Mouse (Mus musculus) kidney, adult 18-20 months (tissue): ENCODE data around the gene Ldlr.

ENCODE experiments used
- DNase-seq: peaks from one replicate; pipeline ENCODE4 v3.0.0; 2021

Ldlr gene

DNA sequence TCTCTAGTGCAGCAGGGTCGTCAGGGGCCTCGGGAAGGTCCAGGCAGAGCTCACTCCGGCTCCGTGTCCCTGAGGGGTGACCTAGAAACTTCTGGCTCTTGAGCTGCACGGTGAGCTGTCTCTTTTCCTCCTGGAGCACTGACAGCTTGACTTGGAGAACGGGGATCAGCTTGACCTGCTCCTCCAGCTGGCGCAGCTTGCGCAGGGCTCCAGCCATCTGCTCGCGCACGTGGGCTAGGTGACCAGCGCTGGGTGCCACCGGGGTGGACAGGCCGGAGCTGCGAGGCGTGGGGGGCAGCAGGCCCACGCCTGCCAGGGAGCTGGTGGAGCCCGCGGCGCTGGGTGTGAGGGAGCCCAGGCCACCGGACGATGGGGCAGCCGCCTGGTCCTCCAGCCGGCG, 71.6 kb downstream of the Ldlr start:
- DNase-seq, result no peak

DNA sequence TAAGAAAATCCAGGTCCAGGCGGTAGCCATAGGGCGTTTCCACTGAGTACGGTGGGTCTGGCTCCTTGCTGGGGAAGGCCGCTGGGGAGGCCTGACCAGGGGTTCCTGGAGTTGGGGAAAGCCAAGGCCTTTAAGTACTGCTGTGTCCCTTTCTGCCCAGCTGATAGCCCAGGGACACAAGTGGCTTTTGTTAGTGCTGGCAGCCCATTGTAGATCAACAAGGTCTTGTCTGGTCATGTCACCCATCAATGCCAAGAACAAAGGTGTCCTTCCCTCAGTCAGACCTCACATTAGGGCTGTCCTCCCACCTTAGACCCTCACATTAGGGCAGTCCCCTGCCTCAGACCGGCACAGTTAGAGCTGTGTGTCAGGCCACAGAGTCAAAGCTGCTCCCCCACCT, 72.3 kb downstream of the Ldlr start:
- DNase-seq, result no peak

DNA sequence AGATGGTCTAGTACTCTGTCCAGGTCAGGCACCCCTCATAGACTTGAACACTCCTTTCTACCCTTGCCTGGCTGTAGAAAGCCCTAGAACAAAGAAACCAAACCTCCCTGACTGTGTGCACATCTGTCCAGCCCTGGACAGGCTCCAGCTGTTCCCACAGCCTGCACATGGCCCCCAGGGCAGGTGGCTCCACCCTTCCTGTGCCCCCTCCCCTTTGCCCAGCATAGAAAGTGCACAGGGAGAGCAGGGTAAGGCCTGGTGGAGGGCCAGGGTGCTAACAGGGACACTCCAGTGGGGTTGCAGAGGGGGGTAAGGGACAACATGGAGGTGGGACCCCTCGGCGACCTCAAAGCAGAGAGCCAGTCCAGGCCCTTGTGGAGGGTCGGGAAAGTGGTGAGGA, 73.0 kb downstream of the Ldlr start:
- DNase-seq, result no peak

DNA sequence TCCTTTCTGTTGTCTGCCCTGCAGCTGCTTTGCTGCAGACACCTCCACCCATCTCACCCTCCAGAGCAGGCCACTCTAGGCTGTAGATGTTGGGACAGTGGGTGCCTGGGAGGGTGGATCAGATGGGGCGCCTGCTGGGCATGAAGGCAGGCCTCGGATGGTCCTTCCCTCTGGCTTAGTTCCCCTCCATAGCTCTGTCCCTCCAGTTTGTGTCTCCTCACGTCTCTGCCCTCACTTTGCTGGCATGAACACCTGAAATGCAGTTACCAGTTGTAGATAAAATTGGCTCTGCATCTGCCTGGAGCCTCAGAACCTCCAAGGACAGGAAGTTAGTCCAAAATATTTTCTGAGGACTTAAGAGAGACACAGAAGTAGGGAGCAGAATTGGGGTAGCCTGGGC, 73.6 kb downstream of the Ldlr start:
- DNase-seq, result no peak

DNA sequence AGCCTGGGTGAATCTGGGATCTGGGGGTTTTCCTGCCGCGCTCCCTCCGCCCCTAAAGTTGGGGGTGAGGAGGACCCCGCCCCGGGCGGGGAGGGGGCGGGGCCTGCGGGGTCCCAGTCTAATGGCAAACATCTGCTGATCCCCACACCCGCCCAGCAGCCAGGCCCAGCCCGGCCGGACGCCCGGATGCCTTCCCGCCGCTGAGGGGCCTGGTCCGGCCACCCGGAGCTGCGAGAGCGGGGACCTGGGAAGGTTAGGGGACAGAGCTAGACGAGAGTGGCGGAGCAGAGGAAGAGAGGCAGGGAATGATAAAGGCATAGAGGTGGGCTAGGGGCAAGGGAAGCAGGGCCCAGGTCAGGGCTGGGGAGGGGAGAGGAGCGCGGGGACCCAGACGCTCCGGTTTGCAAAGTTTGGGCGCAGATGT, 74.7 kb downstream of the Ldlr start:
- peak; percentile 65 for DNase-seq

DNA sequence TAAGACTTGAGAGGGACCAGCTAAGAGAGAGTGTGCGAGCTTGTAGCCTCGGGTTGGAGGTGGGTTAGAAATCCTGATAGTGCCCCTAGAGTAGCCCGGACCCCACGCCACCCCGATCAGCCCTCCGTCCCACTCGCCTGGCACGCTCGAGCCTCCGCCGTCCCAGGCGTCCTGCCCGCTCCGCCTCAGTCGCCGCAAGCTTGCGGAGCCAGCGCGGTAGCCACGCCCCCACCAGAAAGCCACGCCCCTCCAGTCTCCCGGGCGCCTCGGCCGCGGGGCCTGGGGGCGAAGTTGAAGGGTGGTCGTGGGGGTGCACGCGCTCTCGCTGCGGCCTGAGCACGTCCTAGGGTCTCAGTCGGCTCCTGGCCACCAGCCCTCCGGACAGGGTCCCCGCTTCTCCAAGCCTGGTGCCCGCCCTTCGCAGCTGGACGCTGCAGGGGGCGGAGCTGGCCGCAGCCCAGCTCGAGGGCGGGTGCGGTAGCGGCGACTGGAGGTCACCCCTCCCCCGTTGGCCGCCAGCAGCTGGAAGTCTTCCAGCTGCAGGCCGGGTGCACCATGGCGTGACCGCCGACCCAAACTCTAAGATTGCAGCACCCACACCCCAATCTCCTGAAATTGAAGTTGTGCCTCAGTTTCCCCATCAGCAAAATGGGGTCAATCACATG, 75.2 kb downstream of the Ldlr start, which contains the start of gene Kank2:
Gene Kank2 (minus strand): TSS at position 400 of the 665 bp plus-strand sequence.
- DNase-seq, result peak; percentile 95

DNA sequence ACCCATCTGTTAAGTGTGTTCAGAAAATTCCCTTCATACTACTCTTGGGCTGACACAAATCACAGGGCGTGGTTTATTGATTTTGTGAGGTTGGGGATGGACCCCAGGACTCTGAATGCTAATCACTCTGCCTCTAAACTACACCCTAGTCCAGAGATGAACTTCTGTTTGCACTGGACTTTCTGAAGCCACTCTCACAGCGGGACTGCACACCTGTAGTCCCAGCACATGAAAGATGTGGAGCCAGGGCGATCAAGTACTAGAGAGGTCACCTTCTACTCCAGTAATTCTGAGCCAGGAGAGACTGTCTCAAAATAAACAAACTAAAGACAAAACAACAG, 75.7 kb downstream of the Ldlr start:
- DNase-seq, result no peak
